Mouse (Mus musculus): Measurements from ENCODE around the gene Hs3st3a1. TPM values are rescaled to one million over a fixed set of nuclear protein-coding genes. Genes with fewer than 3 reads are reported as not detected.

Gene Hs3st3a1
- polyA plus RNA-seq, 1 experiment: 0.52 TPM

DNA sequence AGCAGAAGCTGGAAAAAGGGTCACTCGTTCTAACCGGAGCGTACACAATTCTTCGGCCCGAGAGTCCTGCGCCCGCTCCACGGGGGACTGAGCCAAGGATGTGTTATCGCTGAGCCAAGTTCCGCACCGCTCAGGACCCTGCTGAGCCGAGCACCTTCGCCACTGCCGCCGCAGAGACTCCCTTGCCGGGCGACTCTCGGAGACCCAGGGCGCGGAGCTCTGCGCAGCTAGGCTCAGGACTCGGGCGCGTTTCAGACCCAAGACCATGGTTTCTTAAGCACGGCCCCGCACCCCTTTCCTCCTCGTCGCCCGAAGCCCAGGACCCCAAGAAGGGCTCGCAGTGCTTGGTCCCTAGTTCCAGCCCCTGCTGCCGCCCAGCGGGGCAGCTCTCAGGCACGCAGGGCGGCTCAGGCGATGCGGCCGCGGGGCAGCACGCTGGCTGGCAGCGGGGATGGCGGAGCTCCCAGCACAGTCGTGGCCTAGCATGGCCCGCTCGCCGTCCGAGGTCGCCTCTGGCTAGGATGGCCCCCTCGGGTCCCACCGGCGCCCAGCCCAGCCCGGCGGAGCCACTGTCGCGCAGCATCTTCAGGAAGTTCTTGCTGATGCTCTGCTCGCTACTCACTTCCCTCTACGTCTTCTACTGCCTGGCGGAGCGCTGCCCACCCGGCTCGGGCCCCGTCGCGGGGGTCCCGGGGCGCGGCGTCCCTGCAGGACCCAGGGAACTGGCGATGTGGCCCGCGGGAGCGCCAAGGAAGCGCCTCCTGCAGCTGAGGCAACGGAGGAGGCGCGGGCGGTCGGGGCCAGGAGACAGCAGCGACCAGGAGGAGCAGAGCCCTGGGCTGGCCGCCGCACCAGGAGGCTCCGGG is 647 bp downstream of the Hs3st3a1 start:
- WGBS: 2% methylated on average over 81 of the region's 81 CpGs

DNA sequence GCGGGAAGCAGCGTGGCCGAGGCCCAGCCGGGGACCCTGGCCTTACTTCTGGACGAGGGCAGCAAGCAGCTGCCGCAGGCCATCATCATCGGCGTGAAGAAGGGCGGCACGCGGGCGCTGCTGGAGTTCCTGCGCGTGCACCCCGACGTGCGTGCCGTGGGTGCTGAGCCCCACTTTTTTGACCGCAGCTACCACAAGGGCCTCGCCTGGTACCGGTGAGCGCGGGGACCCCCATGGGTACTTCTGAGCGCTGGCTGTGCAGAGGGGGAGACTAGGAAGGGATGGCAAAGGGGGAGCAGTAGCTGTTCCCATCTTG is 1.2 kb downstream of the Hs3st3a1 start, which contains the start of gene F930015N05Rik:
Gene F930015N05Rik, minus strand, starts transcription at position 242 of the 316 bp plus-strand sequence.
- peak within 1 kb of the TSS; percentile 51 for H3K27ac ChIP-seq (ENCODE audit: insufficient read depth, low read depth, low read length)
- TF ChIP-seq POLR2A (IDR thresholded peaks at IDR 0.05; ENCODE audit: low read depth, low read length) (no peak), CTCF (IDR thresholded peaks at IDR 0.05; ENCODE audit: extremely low read depth, insufficient read length, insufficient replicate concordance, low read depth, low read length) (no peak)
- H3K27me3 ChIP-seq (ENCODE audit: control insufficient read depth, insufficient read depth, low read length): peaks cover 20% of the 10 kb centered on the region
- no peaks in the 10 kb centered on the region for H3K36me3 ChIP-seq (ENCODE audit: control insufficient read depth, insufficient read depth, low read length)
- H3K4me3 ChIP-seq (ENCODE audit: low read depth, low read length): peak within 1 kb of the TSS; percentile 62
- 2% methylated on average over 24 of the region's 24 CpGs for WGBS
- H3K4me1 ChIP-seq (ENCODE audit: control insufficient read depth, insufficient read depth, insufficient read length, low read length): peaks cover 5% of the 10 kb centered on the region; the same call in 1 of the 2 replicates

More for the DNA sequence above, 647 bp downstream of the Hs3st3a1 start:
- H3K4me3 ChIP-seq (ENCODE audit: low read depth, low read length): peak overlapping the region; percentile 62
- H3K36me3 ChIP-seq (ENCODE audit: control insufficient read depth, insufficient read depth, low read length): no peaks in the 10 kb centered on the region
- TF ChIP-seq POLR2A (IDR thresholded peaks at IDR 0.05; ENCODE audit: low read depth, low read length) (no peak), CTCF (IDR thresholded peaks at IDR 0.05; ENCODE audit: extremely low read depth, insufficient read length, insufficient replicate concordance, low read depth, low read length) (no peak)
- H3K4me1 ChIP-seq (ENCODE audit: control insufficient read depth, insufficient read depth, insufficient read length, low read length): peaks cover 5% of the 10 kb centered on the region; the same call in 1 of the 2 replicates
- H3K27ac ChIP-seq (ENCODE audit: insufficient read depth, low read depth, low read length): peak overlapping the region; percentile 51
- peaks cover 20% of the 10 kb centered on the region for H3K27me3 ChIP-seq (ENCODE audit: control insufficient read depth, insufficient read depth, low read length)

DNA sequence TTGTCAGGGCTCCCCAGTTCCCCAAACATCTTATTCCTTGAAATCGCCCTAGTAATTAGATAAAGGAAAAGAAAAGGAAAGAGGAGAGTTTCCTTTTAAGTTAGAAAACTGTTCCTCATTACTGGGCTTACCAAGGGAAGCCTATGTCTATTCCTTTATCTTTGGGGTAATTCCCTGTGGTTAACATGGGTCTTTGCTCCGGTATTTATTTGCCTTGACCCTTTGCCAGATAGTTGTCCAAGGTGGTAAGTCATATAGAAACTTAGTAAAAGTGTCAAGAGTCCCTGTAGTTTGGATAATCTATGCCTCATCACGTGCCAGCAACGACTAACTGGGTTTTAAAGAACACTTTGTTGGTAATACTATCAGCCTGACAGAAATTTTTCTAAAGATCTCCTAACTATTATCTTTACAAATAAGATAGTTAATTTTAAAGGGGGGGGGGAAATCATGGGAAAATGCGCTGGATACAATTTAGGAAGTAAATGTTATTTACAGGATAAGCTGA is 1.7 kb downstream of the Hs3st3a1 start:
- peaks cover 5% of the 10 kb centered on the region; the same call in 1 of the 2 replicates for H3K4me1 ChIP-seq (ENCODE audit: control insufficient read depth, insufficient read depth, insufficient read length, low read length)
- TF ChIP-seq POLR2A (IDR thresholded peaks at IDR 0.05; ENCODE audit: low read depth, low read length) (no peak), CTCF (IDR thresholded peaks at IDR 0.05; ENCODE audit: extremely low read depth, insufficient read length, insufficient replicate concordance, low read depth, low read length) (no peak)
- no peak overlapping the region for H3K27ac ChIP-seq (ENCODE audit: insufficient read depth, low read depth, low read length)
- H3K27me3 ChIP-seq (ENCODE audit: control insufficient read depth, insufficient read depth, low read length): peaks cover 20% of the 10 kb centered on the region
- WGBS: 26% methylated on average over 5 of the region's 5 CpGs
- H3K4me3 ChIP-seq (ENCODE audit: low read depth, low read length): no peak overlapping the region
- H3K36me3 ChIP-seq (ENCODE audit: control insufficient read depth, insufficient read depth, low read length): no peaks in the 10 kb centered on the region

DNA sequence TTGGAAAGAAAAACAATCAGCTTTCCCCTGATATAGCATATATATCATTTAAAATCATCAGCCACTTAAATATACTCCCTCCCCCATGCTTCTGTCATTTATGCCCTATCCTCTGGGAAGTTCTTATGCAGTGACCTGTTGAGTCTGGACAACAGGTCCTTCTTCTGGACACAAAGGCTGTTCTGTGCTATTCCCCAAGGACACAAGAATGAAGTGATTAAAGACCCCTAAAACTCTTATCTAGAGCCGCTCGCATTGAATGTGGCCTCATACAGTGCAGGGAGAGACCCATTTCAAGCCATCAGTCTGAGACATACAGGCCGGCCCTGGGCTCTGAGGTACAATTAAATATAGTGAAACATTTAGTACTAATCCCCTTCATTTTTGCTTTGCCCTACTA is 2.6 kb downstream of the Hs3st3a1 start:
- no peak overlapping the region for H3K4me3 ChIP-seq (ENCODE audit: low read depth, low read length)
- no peaks in the 10 kb centered on the region for H3K36me3 ChIP-seq (ENCODE audit: control insufficient read depth, insufficient read depth, low read length)
- 84% methylated on average over 3 of the region's 3 CpGs for WGBS
- peaks cover 5% of the 10 kb centered on the region; the same call in 1 of the 2 replicates for H3K4me1 ChIP-seq (ENCODE audit: control insufficient read depth, insufficient read depth, insufficient read length, low read length)
- TF ChIP-seq POLR2A (IDR thresholded peaks at IDR 0.05; ENCODE audit: low read depth, low read length) (no peak), CTCF (IDR thresholded peaks at IDR 0.05; ENCODE audit: extremely low read depth, insufficient read length, insufficient replicate concordance, low read depth, low read length) (no peak)
- H3K27ac ChIP-seq (ENCODE audit: insufficient read depth, low read depth, low read length): no peak overlapping the region
- H3K27me3 ChIP-seq (ENCODE audit: control insufficient read depth, insufficient read depth, low read length): peaks cover 20% of the 10 kb centered on the region

DNA sequence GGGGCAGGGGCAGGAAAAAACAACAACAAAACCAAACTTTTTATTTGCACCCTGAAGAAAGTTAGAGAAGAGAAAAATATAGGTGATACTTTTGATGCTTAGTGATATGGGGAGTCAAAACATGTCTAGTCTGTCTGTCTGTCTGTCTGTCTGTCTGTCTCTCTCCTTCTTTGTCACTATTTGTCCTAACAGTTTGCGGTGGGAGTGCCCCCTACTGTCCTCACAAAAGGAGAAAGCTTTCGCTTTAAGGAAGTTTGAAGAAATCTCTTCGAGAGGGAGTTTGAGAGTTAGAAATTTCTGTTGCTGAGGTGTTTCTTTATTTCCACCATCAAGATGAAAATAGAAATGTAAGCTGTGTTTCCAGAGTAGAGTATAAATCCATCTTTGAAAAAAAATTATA is 3.8 kb downstream of the Hs3st3a1 start:
- Histone ChIP-seq H3K27me3 (ENCODE audit: control insufficient read depth, insufficient read depth, low read length) (peaks cover 20% of the 10 kb centered on the region), H3K4me3 (ENCODE audit: low read depth, low read length) (no peak overlapping the region), H3K36me3 (ENCODE audit: control insufficient read depth, insufficient read depth, low read length) (no peaks in the 10 kb centered on the region), H3K27ac (ENCODE audit: insufficient read depth, low read depth, low read length) (no peak overlapping the region), H3K4me1 (ENCODE audit: control insufficient read depth, insufficient read depth, insufficient read length, low read length) (peaks cover 5% of the 10 kb centered on the region; the same call in 1 of the 2 replicates)
- TF ChIP-seq CTCF (IDR thresholded peaks at IDR 0.05; ENCODE audit: extremely low read depth, insufficient read length, insufficient replicate concordance, low read depth, low read length) (no peak), POLR2A (IDR thresholded peaks at IDR 0.05; ENCODE audit: low read depth, low read length) (no peak)
- WGBS: 34% methylated on average over 3 of the region's 3 CpGs

DNA sequence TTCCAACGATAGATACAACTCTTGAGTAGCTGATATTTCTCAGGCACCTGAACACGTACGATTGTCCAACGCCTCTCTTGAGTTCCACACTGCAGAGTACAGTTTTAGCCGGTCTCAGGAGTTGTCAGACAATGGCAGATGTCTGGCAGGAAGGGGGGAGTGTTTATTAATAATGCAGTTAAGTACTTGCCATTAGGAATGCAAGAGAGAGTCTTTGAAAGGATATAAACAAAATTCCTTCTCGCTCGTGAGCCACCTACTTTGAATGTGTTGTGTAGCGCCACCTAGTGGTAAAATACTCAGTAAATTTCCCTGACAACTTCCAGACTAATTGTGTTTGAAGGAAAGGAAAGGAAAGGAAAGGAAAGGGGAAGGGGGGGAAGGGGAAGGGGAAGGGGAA is 7.0 kb downstream of the Hs3st3a1 start:
- 33% methylated on average over 8 of the region's 8 CpGs for WGBS
- H3K27me3 ChIP-seq (ENCODE audit: control insufficient read depth, insufficient read depth, low read length): no peaks in the 10 kb centered on the region
- H3K4me3 ChIP-seq (ENCODE audit: low read depth, low read length): no peak overlapping the region
- H3K27ac ChIP-seq (ENCODE audit: insufficient read depth, low read depth, low read length): no peak overlapping the region
- no peak for TF ChIP-seq CTCF (IDR thresholded peaks at IDR 0.05; ENCODE audit: extremely low read depth, insufficient read length, insufficient replicate concordance, low read depth, low read length)
- TF ChIP-seq POLR2A (IDR thresholded peaks at IDR 0.05; ENCODE audit: low read depth, low read length): no peak
- H3K4me1 ChIP-seq (ENCODE audit: control insufficient read depth, insufficient read depth, insufficient read length, low read length): no peaks in the 10 kb centered on the region
- H3K36me3 ChIP-seq (ENCODE audit: control insufficient read depth, insufficient read depth, low read length): no peaks in the 10 kb centered on the region

DNA sequence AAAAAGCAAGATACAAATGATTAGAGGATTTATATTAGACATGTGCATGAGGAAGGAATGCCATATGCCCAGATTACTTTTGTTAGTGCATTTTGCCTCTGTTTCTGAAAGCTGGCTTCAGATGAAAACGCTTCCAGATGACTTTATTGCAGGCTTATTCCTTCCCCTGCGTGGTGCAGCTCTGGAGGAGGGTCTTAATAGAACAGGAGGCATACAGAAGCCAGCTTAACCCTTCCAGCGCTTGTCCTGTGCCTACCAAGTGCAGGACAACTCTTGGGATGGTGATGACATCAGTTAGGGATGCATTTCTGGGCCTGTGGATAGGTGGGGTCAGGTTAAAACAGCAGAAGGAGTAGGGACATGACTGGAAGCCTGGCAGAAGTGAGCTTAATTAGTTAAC is 7.6 kb downstream of the Hs3st3a1 start:
- Histone ChIP-seq H3K4me3 (ENCODE audit: low read depth, low read length) (no peak overlapping the region), H3K36me3 (ENCODE audit: control insufficient read depth, insufficient read depth, low read length) (no peaks in the 10 kb centered on the region), H3K4me1 (ENCODE audit: control insufficient read depth, insufficient read depth, insufficient read length, low read length) (no peaks in the 10 kb centered on the region), H3K27me3 (ENCODE audit: control insufficient read depth, insufficient read depth, low read length) (no peaks in the 10 kb centered on the region), H3K27ac (ENCODE audit: insufficient read depth, low read depth, low read length) (no peak overlapping the region)
- 47% methylated on average over 3 of the region's 3 CpGs for WGBS
- TF ChIP-seq CTCF (IDR thresholded peaks at IDR 0.05; ENCODE audit: extremely low read depth, insufficient read length, insufficient replicate concordance, low read depth, low read length) (no peak), POLR2A (IDR thresholded peaks at IDR 0.05; ENCODE audit: low read depth, low read length) (no peak)
